Mouse (Mus musculus): ENCODE data around the gene Acoxl. TPM values are rescaled to one million over a fixed set of nuclear protein-coding genes. Genes with fewer than 3 reads are reported as not detected.

The Acoxl gene
- total RNA-seq, 2 experiments from 2014 or later: not detected

- intact Hi-C loops (cut with DNase I): no loop called here
Observed at GRCm38 (mm10) chr2:128067162-128067561, 228.5 kb downstream of the Acoxl start.

GRCm38 (mm10) chr2:128067596-128067995 lies 228.9 kb downstream of the Acoxl start:
- intact Hi-C loops (cut with DNase I): no loop called here
- no peak for DNase-seq (ENCODE audit: low spot score in 2 of 2)

More at GRCm38 (mm10) chr2:128067162-128067561, 228.5 kb downstream of the Acoxl start:
- no peak for DNase-seq (ENCODE audit: low spot score in 2 of 2)

GRCm38 (mm10) chr2:128068176-128068575 lies 229.5 kb downstream of the Acoxl start:
- intact Hi-C loops (cut with DNase I): no loop called here

GRCm38 (mm10) chr2:128069025-128069424 lies 230.3 kb downstream of the Acoxl start:
- intact Hi-C loops (cut with DNase I): no loop called here
- DNase-seq (ENCODE audit: low spot score in 2 of 2): no peak

More at GRCm38 (mm10) chr2:128068176-128068575, 229.5 kb downstream of the Acoxl start:
- DNase-seq (ENCODE audit: low spot score in 2 of 2): no peak

GRCm38 (mm10) chr2:128071791-128072190 lies 233.1 kb downstream of the Acoxl start:
- intact Hi-C loops (cut with DNase I): no loop called here
- no peak for DNase-seq (ENCODE audit: low spot score in 2 of 2)

- no peak for DNase-seq (ENCODE audit: low spot score in 2 of 2)
- intact Hi-C loops (cut with DNase I): no loop called here
Observed at GRCm38 (mm10) chr2:128072944-128073343, 234.3 kb downstream of the Acoxl start.

GRCm38 (mm10) chr2:128073603-128074002 lies 234.9 kb downstream of the Acoxl start:
- no peak for DNase-seq (ENCODE audit: low spot score in 2 of 2)
- intact Hi-C loops (cut with DNase I): no loop called here

- no peak for DNase-seq (ENCODE audit: low spot score in 2 of 2)
- intact Hi-C loops (cut with DNase I): no loop called here
Observed at GRCm38 (mm10) chr2:128076936-128077335, 238.3 kb downstream of the Acoxl start.

GRCm38 (mm10) chr2:128078859-128079258 lies 240.2 kb downstream of the Acoxl start:
- DNase-seq (ENCODE audit: low spot score in 2 of 2): peak in 1 of 2 experiments; percentile 8
- intact Hi-C loops (cut with DNase I): no loop called here

GRCm38 (mm10) chr2:128079316-128079715 lies 240.6 kb downstream of the Acoxl start:
- intact Hi-C loops (cut with DNase I): no loop called here
- DNase-seq (ENCODE audit: low spot score in 2 of 2): no peak

GRCm38 (mm10) chr2:128083844-128084243 lies 245.2 kb downstream of the Acoxl start:
- DNase-seq (ENCODE audit: low spot score in 2 of 2): no peak
- intact Hi-C loops (cut with DNase I): no loop called here

- no peak for DNase-seq (ENCODE audit: low spot score in 2 of 2)
- intact Hi-C loops (cut with DNase I): no loop called here
Observed at GRCm38 (mm10) chr2:128084607-128085006, 245.9 kb downstream of the Acoxl start.

GRCm38 (mm10) chr2:128085481-128085880 lies 246.8 kb downstream of the Acoxl start:
- no peak for DNase-seq (ENCODE audit: low spot score in 2 of 2)
- intact Hi-C loops (cut with DNase I): no loop called here

GRCm38 (mm10) chr2:128086301-128086886 lies 247.7 kb downstream of the Acoxl start:
- DNase-seq (ENCODE audit: low spot score in 2 of 2): peak; percentile 21 to 68
- intact Hi-C loops (cut with DNase I): no loop called here

GRCm38 (mm10) chr2:128086996-128087526 lies 248.4 kb downstream of the Acoxl start:
- no peak for DNase-seq (ENCODE audit: low spot score in 2 of 2)
- intact Hi-C loops (cut with DNase I): no loop called here

- intact Hi-C loops (cut with DNase I): no loop called here
- no peak for DNase-seq (ENCODE audit: low spot score in 2 of 2)
Observed at GRCm38 (mm10) chr2:128087798-128088545, 249.3 kb downstream of the Acoxl start.

GRCm38 (mm10) chr2:128090283-128090885 lies 251.7 kb downstream of the Acoxl start:
- no peak for DNase-seq (ENCODE audit: low spot score in 2 of 2)
- intact Hi-C loops (cut with DNase I): no loop called here

- intact Hi-C loops (cut with DNase I): no loop called here
- no peak for DNase-seq (ENCODE audit: low spot score in 2 of 2)
Observed at GRCm38 (mm10) chr2:128091431-128092369, 253.0 kb downstream of the Acoxl start.

GRCm38 (mm10) chr2:128092451-128092850 lies 253.8 kb downstream of the Acoxl start:
- intact Hi-C loops (cut with DNase I): no loop called here
- DNase-seq (ENCODE audit: low spot score in 2 of 2): no peak

All from left cerebral cortex, postnatal 25 days (tissue).